Mouse (Mus musculus): ENCODE data around the gene Ahnak.
A peak's percentile ranks its signal among the peaks of the same experiment; 100 is the strongest.
"Not testable (repeated sequence)": the region's sequence is repeated elsewhere in the genome, so short reads cannot be mapped to it uniquely, and the experiment has no call there.

The Ahnak gene

DNA sequence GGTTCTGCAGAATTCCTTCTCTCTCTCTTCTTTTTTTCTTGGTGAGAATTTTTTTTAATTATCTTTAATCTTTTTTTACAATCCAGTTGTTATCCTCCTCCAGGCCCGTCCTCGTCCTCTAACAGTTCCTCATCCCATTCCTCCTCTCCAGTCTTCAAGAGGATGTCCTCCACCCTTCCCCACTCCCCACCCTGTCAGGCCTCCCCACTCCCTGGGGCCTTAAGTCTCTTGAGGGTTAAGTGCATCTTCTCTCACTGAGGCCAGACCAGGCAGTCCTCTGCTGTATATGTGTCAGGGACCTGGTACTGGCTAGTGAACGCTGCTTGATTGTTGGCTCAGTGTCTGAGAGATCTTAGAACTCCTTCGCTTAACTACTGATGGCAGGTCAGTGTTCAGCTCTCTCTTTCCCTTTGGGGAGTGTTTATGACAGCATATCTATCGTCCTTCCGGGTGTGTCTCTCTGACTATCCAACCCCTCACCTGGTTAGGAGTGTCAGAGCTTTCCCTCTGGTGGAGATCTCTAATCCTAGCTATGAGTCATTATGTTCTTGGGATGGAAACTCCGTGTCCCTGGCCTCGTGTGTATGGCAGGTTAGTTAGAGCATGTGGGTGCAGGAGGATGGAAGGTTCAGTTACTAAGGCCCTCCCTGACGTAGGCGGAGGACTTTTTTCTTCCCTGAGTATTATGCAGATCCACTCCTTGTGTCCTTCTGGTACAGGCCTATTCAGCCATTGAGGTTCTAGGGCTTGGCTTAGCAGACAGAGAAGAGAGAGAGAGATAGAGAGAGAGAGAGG lies 5.9 kb downstream of the Ahnak start:
- no peak for DNase-seq (ENCODE audit: low spot score)

DNA sequence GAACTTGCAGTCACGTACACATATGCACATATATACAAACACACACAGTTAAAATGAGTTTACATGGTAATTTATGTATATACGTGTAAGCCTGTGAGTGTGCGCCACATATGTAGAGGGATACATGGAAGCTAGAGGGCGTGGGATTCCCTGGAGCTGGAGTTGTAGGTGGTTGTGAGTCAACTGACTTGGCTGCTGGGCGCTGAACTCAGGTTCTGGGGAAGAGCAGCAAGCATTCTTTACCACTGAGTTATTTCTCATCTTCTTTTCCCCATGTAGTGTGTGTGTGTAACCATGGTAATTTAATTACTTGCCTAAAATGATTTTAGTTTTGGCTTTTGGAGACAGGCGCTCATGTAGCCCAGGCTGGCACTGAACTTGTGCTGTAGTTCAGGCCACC lies 7.5 kb downstream of the Ahnak start:
- DNase-seq (ENCODE audit: low spot score) = no peak

DNA sequence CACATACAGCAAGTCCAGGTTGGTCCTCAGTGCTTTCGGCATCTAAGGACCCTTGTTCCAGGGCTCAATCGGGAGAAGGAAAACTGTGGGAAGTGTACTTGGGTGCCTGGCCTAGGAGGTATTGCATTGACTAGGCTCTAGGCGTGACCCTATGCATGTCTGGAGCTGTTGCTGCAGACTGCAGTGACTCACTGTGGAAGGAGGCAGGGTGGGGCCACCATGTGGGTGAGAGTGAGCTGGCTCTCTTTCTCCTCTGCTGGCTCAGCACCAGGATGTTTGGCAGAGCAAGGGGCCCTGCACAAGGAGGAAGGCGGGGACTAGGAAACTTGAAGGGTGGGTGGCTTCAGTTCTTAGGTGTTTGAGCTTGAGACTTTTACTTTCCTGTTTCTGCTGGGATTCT lies 8.5 kb downstream of the Ahnak start:
- DNase-seq (ENCODE audit: low spot score) = peak; percentile 62

DNA sequence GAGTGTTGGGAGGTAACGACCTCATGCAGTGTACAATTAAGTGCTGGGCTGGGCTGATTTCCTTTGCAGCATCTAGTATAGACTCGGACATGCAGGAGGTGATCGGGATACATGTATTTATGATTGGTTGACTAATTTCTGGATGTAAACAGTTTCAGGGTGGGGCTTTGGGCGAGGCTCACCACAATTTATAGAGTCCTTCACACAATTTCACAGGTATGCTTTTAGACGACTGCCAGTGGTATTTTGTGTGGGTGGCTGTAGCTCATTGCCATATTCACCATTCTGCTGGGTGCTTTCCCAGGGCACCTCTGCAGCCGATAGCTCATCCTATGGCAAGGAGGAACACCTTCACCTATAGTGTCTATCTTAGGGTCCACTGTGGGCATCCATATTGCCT lies 9.5 kb downstream of the Ahnak start:
- no peak for DNase-seq (ENCODE audit: low spot score)

DNA sequence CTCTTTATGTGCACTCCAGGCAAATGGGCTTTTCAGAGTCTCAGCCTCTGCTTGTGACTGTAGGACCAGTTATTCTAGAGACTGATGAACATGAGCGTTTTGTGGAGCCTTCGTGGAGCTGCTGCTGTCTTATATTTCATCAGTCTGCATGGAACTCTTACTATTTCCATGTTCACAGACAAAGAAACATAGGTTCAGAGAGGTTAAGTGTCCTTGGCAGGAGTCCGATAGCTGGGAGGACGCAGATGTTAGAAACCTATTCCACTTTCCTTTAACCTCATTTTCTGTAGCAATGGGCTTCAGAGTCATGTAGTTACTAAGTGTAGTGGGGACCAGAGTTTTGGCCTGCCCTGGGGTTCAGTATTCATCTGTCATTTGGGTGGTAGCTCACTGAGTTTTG lies 10.1 kb downstream of the Ahnak start:
- no peak for DNase-seq (ENCODE audit: low spot score)

DNA sequence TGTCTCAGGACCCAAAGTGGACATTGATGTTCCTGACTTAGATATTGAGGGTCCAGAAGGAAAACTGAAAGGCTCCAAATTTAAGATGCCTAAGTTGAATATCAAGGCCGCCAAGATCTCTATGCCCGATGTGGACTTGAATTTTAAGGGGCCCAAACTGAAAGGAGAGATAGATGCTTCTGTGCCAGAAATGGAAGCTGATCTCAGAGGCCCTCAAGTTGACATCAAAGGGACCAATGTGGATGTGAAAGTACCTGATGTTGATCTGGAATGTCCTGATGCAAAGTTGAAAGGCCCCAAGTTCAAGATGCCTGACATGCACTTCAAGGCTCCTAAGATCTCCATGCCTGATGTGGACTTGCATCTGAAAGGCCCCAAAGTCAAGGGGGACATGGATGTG lies 17.8 kb downstream of the Ahnak start:
- not testable (repeated sequence) for DNase-seq (ENCODE audit: low spot score)

DNA sequence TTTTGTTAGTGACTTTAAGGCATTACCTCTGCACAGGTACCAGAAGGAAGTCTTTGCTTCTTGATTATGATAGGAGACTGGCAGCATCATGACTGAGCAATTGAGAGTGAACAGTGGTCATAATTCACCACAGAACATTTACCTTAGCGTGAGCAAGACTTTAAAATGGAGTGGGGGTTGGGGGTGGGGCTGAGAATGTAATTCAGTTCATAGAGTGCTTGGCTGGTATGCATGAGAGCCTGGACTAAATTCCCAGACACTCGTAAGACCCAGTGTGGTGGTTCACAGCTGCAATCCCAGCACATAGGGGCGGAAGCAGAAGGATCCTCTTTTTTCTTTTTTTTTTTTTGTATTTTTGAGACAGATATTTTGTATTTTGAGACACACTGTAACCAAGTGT lies 30.2 kb downstream of the Ahnak start:
- no peak for DNase-seq (ENCODE audit: low spot score)

DNA sequence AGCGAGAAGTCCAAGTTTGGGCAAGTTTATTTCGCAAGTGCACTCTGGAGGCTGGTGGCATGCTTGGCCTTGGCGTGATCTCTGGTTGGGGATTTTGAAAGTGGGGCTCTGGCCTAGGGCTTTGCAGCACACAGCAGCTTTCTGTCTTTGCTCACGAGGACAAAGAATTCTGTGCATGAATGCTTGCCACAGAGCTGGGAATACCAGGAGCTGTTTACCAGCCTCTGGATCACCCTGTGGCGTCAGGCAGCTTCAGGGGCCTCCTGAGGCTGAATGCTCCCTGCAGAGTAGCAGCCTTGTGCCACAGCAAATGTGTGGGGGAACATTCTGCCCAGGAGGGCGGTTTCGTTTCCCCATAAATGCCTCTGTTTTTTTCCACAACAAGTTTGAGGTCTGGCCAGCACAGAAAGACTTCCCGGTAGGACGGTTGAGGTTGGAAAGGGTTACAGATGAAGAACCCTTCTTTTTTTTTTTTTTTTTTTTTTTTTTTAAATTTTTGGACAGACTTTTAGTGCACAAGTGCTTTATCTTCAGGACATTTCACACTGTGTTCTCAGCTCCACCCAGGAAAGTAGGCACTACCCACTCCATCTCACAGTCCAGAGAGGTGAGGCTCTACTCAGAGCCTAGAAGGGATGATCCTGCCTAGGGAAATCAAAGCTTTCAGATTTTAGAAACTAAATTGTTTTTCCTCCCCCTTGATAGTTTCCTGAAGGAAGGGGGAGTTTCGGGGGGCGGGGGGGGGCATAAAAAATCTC lies 34.1 kb downstream of the Ahnak start:
- DNase-seq (ENCODE audit: low spot score) = no peak

DNA sequence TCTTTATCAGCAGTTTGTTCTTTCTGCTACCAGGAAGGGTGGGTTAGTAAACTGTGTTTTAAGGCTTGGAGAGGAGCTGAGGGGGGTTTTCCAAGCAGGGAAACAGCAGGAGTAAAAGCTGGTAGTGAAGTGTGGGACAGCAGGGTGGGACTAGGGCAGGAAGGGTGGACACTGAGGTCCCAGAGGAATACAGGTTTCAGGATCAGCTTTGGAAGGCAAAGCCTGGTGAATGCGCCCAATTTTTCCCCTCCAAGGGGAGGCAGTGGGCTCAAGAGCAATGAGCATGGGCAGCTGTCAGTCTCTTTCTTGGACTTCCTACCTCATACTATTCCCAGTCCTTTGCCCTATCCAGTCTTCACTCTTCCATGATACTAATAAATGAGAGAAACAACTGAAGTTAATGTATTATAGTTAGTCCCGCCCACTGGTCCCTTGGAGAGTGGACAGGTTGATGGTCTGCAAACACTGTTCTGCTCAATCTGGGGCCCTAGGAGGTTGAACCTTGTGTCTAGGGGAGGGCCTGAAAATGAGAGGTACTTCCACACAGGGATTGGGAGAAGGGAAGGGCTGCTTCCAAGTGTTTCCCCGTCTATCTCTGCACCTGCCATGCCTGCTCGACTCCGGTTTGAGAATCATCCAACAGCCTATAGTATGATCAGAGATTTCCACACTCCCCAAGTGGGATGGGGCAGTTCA lies 36.6 kb downstream of the Ahnak start:
- no peak for DNase-seq (ENCODE audit: low spot score)

DNA sequence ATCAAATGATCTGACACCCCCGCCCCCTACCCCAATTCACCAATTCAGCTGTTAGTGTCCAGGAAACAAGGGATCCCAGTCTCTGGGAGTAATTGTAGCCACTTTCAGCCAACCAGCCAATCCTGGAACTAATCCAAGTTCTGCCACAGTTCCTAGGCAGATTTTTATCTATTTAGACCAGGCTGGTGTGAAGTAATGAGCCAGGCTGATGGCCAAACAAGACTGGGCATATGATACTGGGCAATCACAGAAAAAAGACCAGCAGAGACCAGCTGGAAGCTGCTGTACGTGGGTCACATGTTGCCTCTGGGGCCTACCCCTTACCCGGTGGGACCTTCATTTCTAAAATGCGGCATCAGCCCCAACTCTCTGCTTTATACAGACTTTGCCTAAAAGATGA lies 37.5 kb downstream of the Ahnak start:
- DNase-seq (ENCODE audit: low spot score) = no peak

DNA sequence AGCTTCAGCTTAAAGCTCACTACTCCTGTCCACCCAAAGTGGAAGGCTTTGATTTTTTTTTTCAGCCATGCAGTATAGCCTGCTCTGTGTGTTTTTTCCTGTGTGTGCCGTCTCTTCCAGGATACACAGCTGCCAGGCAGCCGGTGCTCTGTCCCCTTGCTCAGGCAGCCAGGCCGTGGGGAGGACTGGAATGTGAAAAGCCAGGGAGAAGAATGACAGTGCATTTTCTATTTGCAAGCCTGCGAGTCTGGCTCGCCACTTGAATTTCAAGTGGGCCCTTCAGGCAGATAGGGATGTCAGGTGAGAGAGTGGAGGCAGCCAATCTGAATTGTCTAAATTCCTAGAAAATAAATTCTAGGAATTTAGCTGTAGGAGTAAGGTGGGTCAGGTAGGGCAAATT lies 38.7 kb downstream of the Ahnak start:
- DNase-seq (ENCODE audit: low spot score) = no peak

DNA sequence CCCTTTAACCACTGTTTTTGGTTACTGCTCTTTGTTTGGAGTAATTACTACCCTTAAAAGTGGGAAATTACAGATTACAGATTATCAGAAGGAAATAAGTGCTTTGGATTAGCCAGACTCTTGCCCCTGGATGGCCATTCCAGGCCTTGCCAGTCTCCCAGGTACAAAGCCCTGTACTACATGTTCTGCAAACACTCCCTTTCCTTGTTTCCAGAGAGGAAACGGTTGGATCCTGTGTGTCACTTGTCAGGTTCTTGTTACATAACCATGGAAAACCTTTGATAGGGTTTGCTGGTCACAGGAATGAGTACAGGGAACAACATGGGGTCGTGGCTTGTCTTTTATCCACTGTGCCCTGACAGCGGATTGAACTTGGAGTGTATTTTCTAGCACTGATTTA lies 39.3 kb downstream of the Ahnak start:
- DNase-seq (ENCODE audit: low spot score) = no peak

DNA sequence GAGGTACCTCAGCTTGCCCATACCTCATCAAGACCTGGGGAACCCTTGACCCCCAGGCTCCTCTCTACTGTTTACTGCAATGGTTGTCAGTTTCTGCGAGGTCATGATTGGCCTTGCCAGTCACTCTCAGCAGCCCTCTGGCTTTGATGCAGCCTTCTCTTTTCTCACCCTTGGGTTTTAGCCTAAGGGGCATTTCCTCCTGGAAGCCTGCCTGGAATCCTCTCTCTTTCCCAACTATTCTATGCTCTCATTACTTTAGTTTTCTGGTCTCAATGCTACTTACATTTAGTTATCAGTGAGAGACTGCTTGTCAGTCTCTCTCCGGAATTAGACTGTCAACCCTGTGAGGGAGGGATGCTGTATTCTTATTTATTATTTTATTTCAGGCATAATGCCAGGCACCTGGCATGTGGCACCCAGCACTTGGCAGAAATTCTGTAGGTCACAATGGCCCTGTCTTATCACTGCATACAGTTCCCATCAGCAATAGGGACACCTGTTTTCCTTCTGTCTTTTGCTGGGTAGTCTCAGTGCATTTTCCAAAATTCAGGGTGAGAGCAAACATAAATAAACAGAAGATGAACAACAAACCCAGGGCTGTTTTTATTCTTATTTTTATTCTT lies 40.7 kb downstream of the Ahnak start:
- DNase-seq (ENCODE audit: low spot score) = no peak

DNA sequence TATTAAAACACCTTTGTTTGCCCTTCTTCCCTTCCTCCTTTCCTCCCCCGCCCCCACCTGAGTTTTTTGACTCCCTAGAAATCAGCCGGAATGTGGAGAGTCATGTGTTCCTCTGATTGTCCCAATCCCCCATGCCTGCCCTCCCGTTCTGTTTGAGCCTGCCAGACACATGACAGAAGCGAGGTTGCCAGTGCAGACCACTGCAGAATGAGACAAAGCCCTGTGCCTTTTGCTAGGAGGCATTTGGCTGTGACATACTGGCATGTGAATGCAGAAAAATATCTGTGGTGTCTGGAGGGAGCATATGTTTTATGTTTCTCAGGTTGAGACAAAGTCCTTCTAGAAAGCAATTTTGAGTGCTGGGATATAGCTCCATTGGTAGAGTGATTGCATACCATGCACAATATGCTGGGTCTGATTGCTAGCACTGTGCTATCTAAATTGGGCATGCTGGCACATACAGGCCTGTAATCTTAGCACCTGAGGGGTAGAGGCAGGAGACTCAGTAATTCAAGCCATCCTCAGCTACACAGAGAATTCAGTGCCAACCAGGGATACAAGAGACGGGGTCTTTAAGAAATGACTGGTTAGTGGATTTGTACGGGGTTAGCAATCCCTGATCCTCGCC lies 43.5 kb downstream of the Ahnak start:
- no peak for DNase-seq (ENCODE audit: low spot score)

DNA sequence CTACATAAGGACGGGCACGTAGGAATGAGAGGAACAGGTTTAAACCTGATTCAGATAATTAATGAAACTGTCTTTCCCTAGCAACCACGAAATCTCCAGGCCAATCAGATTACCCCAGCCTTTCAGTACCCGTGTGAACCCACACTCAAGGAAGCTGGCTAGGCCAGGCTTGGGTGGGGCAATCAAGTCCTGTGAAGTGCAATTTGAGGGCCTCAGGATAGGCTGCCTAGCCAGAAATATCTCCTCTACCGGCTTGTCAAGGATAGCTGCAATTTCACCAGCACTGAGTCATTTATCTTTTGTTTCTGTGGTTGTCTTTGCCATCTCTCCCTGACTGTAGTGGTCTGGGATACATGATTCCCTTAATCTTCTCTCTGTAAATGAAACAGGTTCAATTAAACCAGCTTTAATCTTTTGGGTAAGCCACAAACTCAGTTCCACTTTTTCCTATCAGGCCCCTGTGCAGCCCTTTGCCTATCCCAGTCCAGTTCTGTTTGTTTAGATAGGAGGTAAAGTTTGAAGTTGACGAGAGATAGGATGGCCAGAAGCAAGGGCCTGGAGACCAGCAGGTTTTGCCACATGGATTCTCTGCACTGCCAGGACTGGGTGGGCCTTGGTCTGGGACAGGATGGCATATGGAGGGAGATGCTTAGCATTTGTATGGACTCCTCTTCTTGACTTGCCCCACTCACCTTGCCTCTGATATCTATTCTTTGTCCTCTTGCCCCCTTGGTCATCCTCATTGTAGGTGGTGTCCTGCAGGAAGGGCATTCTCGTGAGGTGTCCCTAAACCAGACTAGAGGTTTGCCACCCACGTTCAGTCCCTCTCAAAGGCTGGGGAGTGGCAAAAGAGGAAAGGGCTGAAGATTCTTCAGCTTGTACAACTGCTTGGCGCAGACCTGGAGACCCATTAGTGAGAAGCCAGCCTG lies 44.6 kb downstream of the Ahnak start:
- no peak for DNase-seq (ENCODE audit: low spot score)

DNA sequence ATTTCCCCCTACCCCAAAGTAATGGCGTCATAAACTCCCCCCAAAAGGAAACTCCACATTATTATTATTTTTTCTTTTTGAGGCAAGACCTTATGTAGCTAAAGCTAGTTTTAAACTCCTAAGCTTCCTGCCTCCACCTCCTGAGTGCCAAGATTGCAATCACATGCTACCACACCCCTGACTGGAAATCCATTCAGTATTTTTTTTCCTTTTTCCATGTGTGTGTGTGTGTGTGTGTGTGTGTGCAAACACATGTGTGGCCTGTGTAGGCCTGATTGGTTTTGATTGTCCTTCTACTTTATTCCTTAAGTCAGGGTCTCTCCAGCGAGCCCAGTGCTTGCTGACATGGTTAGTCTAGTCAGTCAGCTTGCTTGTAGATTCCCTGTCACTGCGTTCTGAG lies 45.4 kb downstream of the Ahnak start:
- DNase-seq (ENCODE audit: low spot score) = no peak

DNA sequence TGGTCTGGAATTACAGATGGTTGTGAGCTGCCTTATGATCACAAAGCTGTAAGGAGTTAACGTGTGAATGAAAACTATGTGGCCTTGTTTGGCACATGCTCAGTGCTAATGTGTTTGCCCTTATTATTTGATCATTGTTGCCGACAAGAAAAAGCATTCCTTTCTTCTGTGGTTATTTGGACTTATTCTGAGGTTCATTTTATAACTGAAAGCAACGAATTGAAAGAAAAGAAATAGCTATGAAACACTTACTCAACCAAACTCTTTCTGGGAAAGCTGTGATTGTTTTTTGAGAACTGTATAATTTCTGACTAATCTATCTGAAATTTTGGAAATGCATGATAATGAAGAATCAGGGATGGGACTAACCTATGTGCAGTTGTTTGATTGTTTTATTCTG lies 46.0 kb downstream of the Ahnak start:
- no peak for DNase-seq (ENCODE audit: low spot score)

DNA sequence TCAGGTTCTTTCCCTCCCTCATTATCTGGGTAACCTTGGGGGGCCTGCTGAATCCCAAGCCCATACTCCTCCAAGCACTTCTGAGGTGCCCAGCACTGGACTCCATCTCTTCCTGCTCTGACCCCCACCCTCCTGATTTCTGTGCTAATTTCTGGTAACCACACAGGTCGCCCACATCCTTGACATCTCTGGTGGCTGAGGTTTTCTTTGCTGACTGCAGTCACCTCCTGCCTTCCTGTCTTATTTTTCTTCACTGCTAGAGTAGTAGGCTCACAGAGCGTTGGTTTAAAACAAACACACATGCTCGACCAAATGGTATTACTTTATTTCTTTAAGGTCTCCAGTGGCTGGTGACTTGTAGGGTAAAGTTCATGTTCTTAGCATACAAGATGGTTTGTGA lies 49.1 kb downstream of the Ahnak start:
- DNase-seq (ENCODE audit: low spot score) = no peak

DNA sequence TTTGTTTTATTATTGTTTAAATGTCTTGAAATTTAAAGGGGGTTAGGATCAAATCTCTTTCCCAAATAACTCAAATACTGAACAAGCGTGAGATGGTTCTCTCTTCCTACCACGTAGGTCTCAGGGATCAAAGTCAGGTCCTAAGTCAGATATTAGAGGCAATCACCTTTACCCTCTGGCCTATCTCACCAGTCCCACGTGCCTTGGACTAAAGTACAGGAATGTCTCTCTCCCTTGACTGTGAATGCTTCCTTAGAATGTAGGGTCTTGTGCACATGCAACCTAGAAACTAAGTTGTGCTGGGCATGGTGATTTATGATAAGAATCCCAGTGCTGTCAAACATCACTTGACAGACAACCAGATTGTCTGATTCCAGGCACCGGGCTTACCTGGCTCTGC lies 50.2 kb downstream of the Ahnak start:
- DNase-seq (ENCODE audit: low spot score) = no peak

DNA sequence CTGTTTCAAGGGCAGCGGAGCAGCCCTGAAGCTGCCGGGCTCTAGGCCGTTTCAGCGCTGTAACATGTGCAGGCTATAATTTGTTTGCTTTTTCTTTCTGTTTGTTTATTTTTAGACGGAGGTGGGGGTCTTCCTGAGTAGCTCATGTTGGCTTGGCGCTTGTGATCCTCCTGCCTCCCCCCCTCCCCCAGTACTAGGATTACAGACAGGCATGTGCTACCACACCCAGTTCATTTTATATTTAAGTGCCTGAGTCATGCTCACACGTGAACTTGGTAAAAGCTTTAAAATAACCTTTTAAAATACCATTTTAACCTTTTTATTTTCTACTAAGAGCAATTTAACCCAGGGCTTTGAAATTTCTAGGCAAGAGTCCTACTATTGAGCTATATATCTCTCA lies 50.8 kb downstream of the Ahnak start:
- no peak for DNase-seq (ENCODE audit: low spot score)

DNA sequence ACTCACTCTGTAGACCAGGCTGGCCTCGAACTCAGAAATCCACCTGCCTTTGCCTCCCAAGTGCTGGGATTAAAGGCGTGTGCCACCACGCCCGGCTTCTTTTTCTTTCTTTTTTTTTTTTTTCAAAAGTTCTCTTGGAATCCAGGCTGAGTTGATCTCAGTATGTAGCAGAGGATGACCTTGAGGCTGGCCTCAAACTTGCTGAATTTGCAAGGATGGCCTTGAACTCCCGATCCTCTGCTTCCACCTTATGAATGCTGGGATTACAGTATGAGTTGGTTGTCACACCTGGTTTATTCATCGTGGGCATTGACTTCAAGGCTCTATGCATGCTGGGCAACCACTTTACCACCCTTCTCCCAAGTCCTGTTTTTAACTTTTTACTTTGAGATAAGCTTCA lies 51.6 kb downstream of the Ahnak start:
- DNase-seq (ENCODE audit: low spot score) = no peak

Measured in testis, postnatal 14 days (tissue).